Mouse (Mus musculus): Measurements from ENCODE around the gene 1700020N01Rik.

DNA sequence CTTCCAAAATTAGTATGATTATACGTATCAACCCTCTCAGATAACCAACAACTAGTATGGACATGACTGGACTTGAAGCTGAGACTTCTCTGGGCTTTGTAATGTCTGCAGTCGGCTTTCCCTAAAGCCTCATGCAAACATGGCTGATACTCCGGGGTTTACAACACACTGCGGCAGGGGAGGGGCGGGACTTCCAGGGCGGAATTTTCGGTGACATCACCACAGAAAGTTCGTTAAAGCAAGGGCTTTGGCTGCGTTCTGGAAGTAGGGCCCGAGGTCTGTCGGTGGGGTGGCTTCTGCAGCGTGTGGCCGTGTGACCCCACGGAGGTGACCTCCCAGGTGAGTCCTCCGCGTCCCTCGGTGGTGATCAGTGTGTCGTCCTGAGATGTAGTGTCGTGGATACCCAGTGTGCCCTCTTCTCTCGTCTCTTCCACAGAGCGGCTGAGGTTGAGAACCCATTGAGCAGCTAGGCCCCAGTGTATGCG is at the start of gene 1700020N01Rik:
- TF ChIP-seq POLR2A (IDR thresholded peaks at IDR 0.05; ENCODE audit: low read depth, low read length) (no peak), CTCF (conservative IDR thresholded peaks at IDR 0.05; ENCODE audit: insufficient read depth, insufficient read length, low read depth, low read length) (no peak)

Data from kidney, adult 2 months (tissue).